Comparison of ENCODE assay signal across 8 mouse cellular contexts in genomic region chr3:90220531-90220951, GRCm38 (mm10). TPM values are rescaled to one million over a fixed set of nuclear protein-coding genes. Genes with fewer than 3 reads are reported as not detected.
DNase-seq lines count a peak whose midpoint lies in the region; ATAC-seq lines count a peak whose summit lies in the region.

No protein-coding gene starts in this region.

- peak; percentile 71; the same call in 1 of the 2 replicates for ATAC-seq in frontal cortex, adult (ENCODE audit: low TSS enrichment)

- H3K36me3 ChIP-seq in hindbrain, embryonic 10.5 days, result peaks cover 26% of the 10 kb centered on the region

- peak overlapping the region; percentile 58 for H3K4me3 ChIP-seq in hindbrain, embryonic 10.5 days

- peak overlapping the region; percentile 88 for H3K27ac ChIP-seq in hindbrain, embryonic 10.5 days

- H3K9me3 ChIP-seq in hindbrain, embryonic 10.5 days, result no peaks in the 10 kb centered on the region

- no peaks in the 10 kb centered on the region for H3K27me3 ChIP-seq in hindbrain, embryonic 10.5 days (ENCODE audit: insufficient read depth, poor library complexity, severe bottlenecking)

- H3K4me1 ChIP-seq in hindbrain, embryonic 10.5 days (replicated peaks), result peaks cover 27% of the 10 kb centered on the region

- peak; percentile 89 to 96 for DNase-seq in adrenal gland, adult (ENCODE audit: inconsistent age in 2 of 2, low spot score in 1 of 2)
- DNase-seq in cerebellum, postnatal 25 days, result peak; percentile 55 to 66
- peak; percentile 81 for DNase-seq in hindbrain, embryonic 10.5 days (ENCODE audit: low spot score)
- DNase-seq in layer of hippocampus, postnatal 36 days, result peak; percentile 38 to 40
- DNase-seq in lung, postnatal 4 days, result peak; percentile 86 to 92
- peak; percentile 50 for DNase-seq in right cerebral cortex, postnatal 14 days
- no peak for DNase-seq in c-Kit-positive CD71-positive TER-119-positive erythroid progenitor cells, embryonic 14.5 days (ENCODE audit: low spot score)

- under 1% methylated on average over 20 of the region's 20 CpGs for WGBS in hindbrain, embryonic 10.5 days

RNA-seq across cellular contexts. Expression of gene Rab13, which starts 7.0 kb away (rescaled TPM):
- polyA plus RNA-seq in hindbrain, embryonic 10.5 days (2016; fragmentation: Nextera tagmentation; extraction: Ambion mirVana), result 25.5 and 27.8 TPM in 2 replicates
- total RNA-seq in layer of hippocampus, postnatal 36 days (2021), result 1 to 10 TPM; 8.9 to 9.8 TPM

RNA-seq across cellular contexts. Expression of gene Rps27, which starts 7.1 kb away (rescaled TPM):
- 1,066 and 1,137 TPM in 2 replicates for polyA plus RNA-seq in hindbrain, embryonic 10.5 days (2016; fragmentation: Nextera tagmentation; extraction: Ambion mirVana)
- 100 to 1,000 TPM; 928 to 941 TPM for total RNA-seq in layer of hippocampus, postnatal 36 days (2021)

RNA-seq across cellular contexts. Expression of gene Jtb, which starts 10.9 kb away (rescaled TPM):
- polyA plus RNA-seq in hindbrain, embryonic 10.5 days (2016; fragmentation: Nextera tagmentation; extraction: Ambion mirVana), result 91.4 and 95.7 TPM in 2 replicates
- 10 to 100 TPM; 46.0 to 47.2 TPM for total RNA-seq in layer of hippocampus, postnatal 36 days (2021)

RNA-seq across cellular contexts. Expression of gene Creb3l4, which starts 22.8 kb away (rescaled TPM):
- 4.2 and 4.3 TPM in 2 replicates for polyA plus RNA-seq in hindbrain, embryonic 10.5 days (2016; fragmentation: Nextera tagmentation; extraction: Ambion mirVana)
- total RNA-seq in layer of hippocampus, postnatal 36 days (2021), result under 1 TPM in 1 of 2 experiments, not detected in 1; 0.40 TPM

RNA-seq across cellular contexts. Expression of gene Slc39a1, which starts 27.4 kb away (rescaled TPM):
- polyA plus RNA-seq in hindbrain, embryonic 10.5 days (2016; fragmentation: Nextera tagmentation; extraction: Ambion mirVana), result 62.5 and 65.3 TPM in 2 replicates
- total RNA-seq in layer of hippocampus, postnatal 36 days (2021), result 10 to 100 TPM; 44.9 to 47.2 TPM
